Mouse (Mus musculus) heart, embryonic 12.5 days (tissue): ENCODE results near the gene Pde10a. TPM values are rescaled to one million over a fixed set of nuclear protein-coding genes. Genes with fewer than 3 reads are reported as not detected.

Source experiments
- ATAC-seq: fragments of 200-750 bp; cut with Nextera tagmentation; 2 replicates; pipeline ENCODE4 v1.8.0; 2017; ENCODE audit warnings: moderate TSS enrichment, moderate library complexity; ENCODE audit not compliant: insufficient number of reproducible peaks, low FRiP score
- H3K27ac ChIP-seq: fragments of 300-500 bp; sonication (generic); 2 replicates; pipeline ENCODE4 v1.5.1; 2016; ENCODE audit warnings: mild to moderate bottlenecking, moderate library complexity; ENCODE audit not compliant: poor library complexity, severe bottlenecking
- H3K27me3 ChIP-seq: fragments of 300-500 bp; sonication (generic); replicated peaks from 2 replicates; pipeline ENCODE4 v1.6.1; 2016; ENCODE audit warnings: mild to moderate bottlenecking, moderate library complexity
- H3K36me3 ChIP-seq: fragments of 300-500 bp; sonication (generic); 2 replicates; pipeline ENCODE4 v1.6.1; 2016; ENCODE audit warnings: mild to moderate bottlenecking, moderate library complexity
- H3K4me1 ChIP-seq: fragments of 300-500 bp; sonication (generic); replicated peaks from 2 replicates; pipeline ENCODE4 v1.6.1; 2016; ENCODE audit warnings: mild to moderate bottlenecking
- H3K4me2 ChIP-seq: fragments of 300-500 bp; sonication (generic); 2 replicates; pipeline ENCODE4 v1.6.1; 2016; ENCODE audit warnings: mild to moderate bottlenecking, moderate library complexity
- H3K4me3 ChIP-seq: fragments of 300-500 bp; sonication (generic); 2 replicates; pipeline ENCODE4 v1.5.1; 2016; ENCODE audit warnings: mild to moderate bottlenecking
- H3K9ac ChIP-seq: fragments of 300-500 bp; sonication (generic); 2 replicates; pipeline ENCODE4 v1.6.1; 2016; ENCODE audit warnings: mild to moderate bottlenecking, moderate library complexity
- H3K9me3 ChIP-seq: fragments of 300-500 bp; sonication (generic); replicated peaks from 2 replicates; pipeline ENCODE4 v1.6.1; 2016; ENCODE audit warnings: mild to moderate bottlenecking, moderate library complexity
- WGBS: fragments of 180-500 bp; shearing (Covaris S2); methylation state at CpG from one replicate; pipeline ENCODE4 v1.1.7; 2016; 5-methylcytosine and 5-hydroxymethylcytosine counted together
- polyA plus RNA-seq: library from polyadenylated mRNA; unstranded; fragments of >200 nt; fragmentation: Nextera tagmentation; extraction: Ambion mirVana; gene quantifications from 2 replicates; pipeline ENCODE4 v1.2.1, GENCODE M21; 2016

Gene Pde10a
- polyA plus RNA-seq, 1 experiment from 2014 or later, result 1.4 TPM

DNA sequence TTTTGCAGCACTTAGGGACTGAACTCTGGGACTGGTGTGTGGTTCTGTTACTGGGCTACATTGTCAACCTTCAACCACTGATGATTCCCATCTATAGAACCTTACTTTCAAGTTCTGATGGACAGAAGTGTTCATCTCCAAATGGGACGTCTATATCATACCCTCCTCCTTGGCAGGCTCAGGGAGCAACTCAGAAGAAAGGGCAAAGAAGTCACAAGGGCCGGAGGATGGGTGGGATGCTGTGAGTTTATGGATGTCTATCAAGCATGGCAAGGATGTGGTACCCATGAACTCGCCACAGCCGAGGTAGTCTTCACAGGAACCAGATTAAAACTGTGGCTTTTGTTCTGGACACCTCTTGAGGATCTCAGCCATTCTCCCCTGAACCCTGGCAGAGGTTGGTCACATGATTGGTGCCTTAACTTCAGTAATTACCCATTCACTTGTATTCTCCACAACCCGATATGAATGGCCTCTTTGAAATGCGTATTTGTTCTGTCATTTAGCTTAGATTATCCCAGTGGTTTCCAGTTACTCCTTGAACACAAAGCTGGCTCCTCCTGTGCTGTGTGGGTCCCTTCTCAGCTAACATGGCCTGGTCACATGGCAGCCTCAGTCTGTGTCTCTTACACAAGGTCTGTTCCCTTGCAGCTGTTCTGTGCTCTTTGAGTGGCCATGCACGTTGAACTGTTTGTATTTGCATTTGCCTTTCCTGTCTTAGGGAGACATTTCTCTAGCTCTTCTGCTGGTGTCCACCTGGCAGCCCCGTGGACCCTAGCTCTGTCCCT, 510.6 kb downstream of the Pde10a start:
- no peak overlapping the region for H3K9ac ChIP-seq
- H3K9me3 ChIP-seq, result no peaks in the 10 kb centered on the region
- peaks cover 11% of the 10 kb centered on the region for H3K27me3 ChIP-seq
- no peak for ATAC-seq
- no peaks in the 10 kb centered on the region for H3K36me3 ChIP-seq
- peaks cover 10% of the 10 kb centered on the region; the same call in 1 of the 2 replicates for H3K4me1 ChIP-seq
- no peak overlapping the region for H3K4me3 ChIP-seq
- H3K27ac ChIP-seq, result no peak overlapping the region
- H3K4me2 ChIP-seq, result no peak overlapping the region
- WGBS, result 71% methylated on average over 8 of the region's 8 CpGs

Other genes with a start within 250 kb of the Pde10a start
- gene Mpc1, start 242.5 kb upstream of the Pde10a start, polyA plus RNA-seq, result 164 and 166 TPM in 2 replicates
- gene Sft2d1, start 214.3 kb upstream of the Pde10a start, polyA plus RNA-seq, result 69.6 and 73.6 TPM in 2 replicates
- 0.10 and 0.14 TPM in 2 replicates for gene Prr18, start 187.9 kb upstream of the Pde10a start, polyA plus RNA-seq
- gene T2, start 169.4 kb upstream of the Pde10a start, polyA plus RNA-seq, result 1.0 and 1.1 TPM in 2 replicates
- gene T, start 90.9 kb upstream of the Pde10a start, polyA plus RNA-seq, result 0.24 and 0.46 TPM in 2 replicates
- not detected in 2 replicates for gene Gm17087, start 41.6 kb downstream of the Pde10a start, polyA plus RNA-seq